Mouse (Mus musculus): Measurements from ENCODE around the gene Ank2. TPM values are rescaled to one million over a fixed set of nuclear protein-coding genes. Genes with fewer than 3 reads are reported as not detected.

Ank2 gene
- total and polyA plus RNA-seq, 3 experiments: 18.9 to 95.5 (median 57.8) TPM

GRCm38 (mm10) chr3:126995970-126996369 is 503.2 kb downstream of the Ank2 start:
- no peak overlapping the region for H3K4me3 ChIP-seq (ENCODE audit: low read depth, low read length)
- H3K27me3 ChIP-seq (ENCODE audit: insufficient read depth, low read length): no peaks in the 10 kb centered on the region
- ATAC-seq (ENCODE audit: extremely low read depth, insufficient number of reproducible peaks, low FRiP score, poor library complexity, severe bottlenecking) (no peak; the same call in 1 of the 2 replicates), DNase-seq (ENCODE audit: low spot score) (no peak)
- no peaks in the 10 kb centered on the region for H3K4me1 ChIP-seq (ENCODE audit: insufficient read depth, low read depth, low read length)
- H3K36me3 ChIP-seq (replicated peaks): peaks cover 30% of the 10 kb centered on the region
- TF ChIP-seq GATA1 (IDR thresholded peaks at IDR 0.05; ENCODE audit: borderline replicate concordance, low read length) (no peak), TAL1 (conservative IDR thresholded peaks at IDR 0.05; ENCODE audit: low read depth, low read length) (no peak), CTCF (IDR thresholded peaks at IDR 0.05; ENCODE audit: low read depth, low read length) (no peak), POLR2AphosphoS5 (IDR thresholded peaks at IDR 0.05; ENCODE audit: insufficient replicate concordance, low read depth, low read length) (no peak), GATA2 (IDR thresholded peaks at IDR 0.05; ENCODE audit: borderline replicate concordance, low read depth, low read length) (no peak)
- no peaks in the 10 kb centered on the region for H3K9me3 ChIP-seq (replicated peaks)

- ATAC-seq (ENCODE audit: extremely low read depth, insufficient number of reproducible peaks, low FRiP score, poor library complexity, severe bottlenecking) (no peak), DNase-seq (ENCODE audit: low spot score) (no peak)
- peaks cover 32% of the 10 kb centered on the region for H3K36me3 ChIP-seq (replicated peaks)
- H3K27me3 ChIP-seq (ENCODE audit: insufficient read depth, low read length): no peaks in the 10 kb centered on the region
- H3K4me1 ChIP-seq (ENCODE audit: insufficient read depth, low read depth, low read length): no peaks in the 10 kb centered on the region
- no peak for TF ChIP-seq CTCF (IDR thresholded peaks at IDR 0.05; ENCODE audit: low read depth, low read length)
- no peak for TF ChIP-seq TAL1 (conservative IDR thresholded peaks at IDR 0.05; ENCODE audit: low read depth, low read length)
- no peak for TF ChIP-seq POLR2AphosphoS5 (IDR thresholded peaks at IDR 0.05; ENCODE audit: insufficient replicate concordance, low read depth, low read length)
- no peak for TF ChIP-seq GATA2 (IDR thresholded peaks at IDR 0.05; ENCODE audit: borderline replicate concordance, low read depth, low read length)
- TF ChIP-seq GATA1 (IDR thresholded peaks at IDR 0.05; ENCODE audit: borderline replicate concordance, low read length): no peak
- H3K4me3 ChIP-seq (ENCODE audit: low read depth, low read length): no peak overlapping the region
- H3K9me3 ChIP-seq (replicated peaks): no peaks in the 10 kb centered on the region
Observed at GRCm38 (mm10) chr3:126994149-126994548, 505.0 kb downstream of the Ank2 start.

GRCm38 (mm10) chr3:126989936-126990335 is 509.2 kb downstream of the Ank2 start:
- TF ChIP-seq GATA1 (IDR thresholded peaks at IDR 0.05; ENCODE audit: borderline replicate concordance, low read length) (no peak), POLR2AphosphoS5 (IDR thresholded peaks at IDR 0.05; ENCODE audit: insufficient replicate concordance, low read depth, low read length) (no peak), GATA2 (IDR thresholded peaks at IDR 0.05; ENCODE audit: borderline replicate concordance, low read depth, low read length) (no peak), TAL1 (conservative IDR thresholded peaks at IDR 0.05; ENCODE audit: low read depth, low read length) (no peak), CTCF (IDR thresholded peaks at IDR 0.05; ENCODE audit: low read depth, low read length) (no peak)

GRCm38 (mm10) chr3:126986687-126987086 is 512.5 kb downstream of the Ank2 start:
- H3K9me3 ChIP-seq (replicated peaks): no peaks in the 10 kb centered on the region
- DNase-seq (ENCODE audit: low spot score): no peak
- H3K27me3 ChIP-seq (ENCODE audit: insufficient read depth, low read length): no peaks in the 10 kb centered on the region
- no peak for TF ChIP-seq TAL1 (conservative IDR thresholded peaks at IDR 0.05; ENCODE audit: low read depth, low read length)
- no peak for TF ChIP-seq CTCF (IDR thresholded peaks at IDR 0.05; ENCODE audit: low read depth, low read length)
- no peak for TF ChIP-seq POLR2AphosphoS5 (IDR thresholded peaks at IDR 0.05; ENCODE audit: insufficient replicate concordance, low read depth, low read length)
- TF ChIP-seq GATA1 (IDR thresholded peaks at IDR 0.05; ENCODE audit: borderline replicate concordance, low read length): no peak
- peaks cover 8% of the 10 kb centered on the region for H3K36me3 ChIP-seq (replicated peaks)
- H3K4me1 ChIP-seq (ENCODE audit: insufficient read depth, low read depth, low read length): no peaks in the 10 kb centered on the region
- H3K4me3 ChIP-seq (ENCODE audit: low read depth, low read length): no peak overlapping the region
- ATAC-seq (ENCODE audit: extremely low read depth, insufficient number of reproducible peaks, low FRiP score, poor library complexity, severe bottlenecking): no peak

More at GRCm38 (mm10) chr3:126989936-126990335, 509.2 kb downstream of the Ank2 start:
- no peaks in the 10 kb centered on the region for H3K9me3 ChIP-seq (replicated peaks)
- ATAC-seq (ENCODE audit: extremely low read depth, insufficient number of reproducible peaks, low FRiP score, poor library complexity, severe bottlenecking): no peak
- H3K27me3 ChIP-seq (ENCODE audit: insufficient read depth, low read length): no peaks in the 10 kb centered on the region
- no peak for DNase-seq (ENCODE audit: low spot score)
- H3K4me3 ChIP-seq (ENCODE audit: low read depth, low read length): no peak overlapping the region
- H3K4me1 ChIP-seq (ENCODE audit: insufficient read depth, low read depth, low read length): no peaks in the 10 kb centered on the region
- peaks cover 9% of the 10 kb centered on the region for H3K36me3 ChIP-seq (replicated peaks)

- Histone ChIP-seq H3K4me3 (ENCODE audit: low read depth, low read length) (no peak overlapping the region), H3K27me3 (ENCODE audit: insufficient read depth, low read length) (no peaks in the 10 kb centered on the region), H3K36me3 (replicated peaks) (peaks cover 24% of the 10 kb centered on the region), H3K9me3 (replicated peaks) (no peaks in the 10 kb centered on the region), H3K4me1 (ENCODE audit: insufficient read depth, low read depth, low read length) (no peaks in the 10 kb centered on the region)
- ATAC-seq (ENCODE audit: extremely low read depth, insufficient number of reproducible peaks, low FRiP score, poor library complexity, severe bottlenecking): no peak
- no peak for TF ChIP-seq POLR2AphosphoS5 (IDR thresholded peaks at IDR 0.05; ENCODE audit: insufficient replicate concordance, low read depth, low read length)
- no peak for TF ChIP-seq GATA2 (IDR thresholded peaks at IDR 0.05; ENCODE audit: borderline replicate concordance, low read depth, low read length)
- TF ChIP-seq CTCF (IDR thresholded peaks at IDR 0.05; ENCODE audit: low read depth, low read length): no peak
- no peak for TF ChIP-seq GATA1 (IDR thresholded peaks at IDR 0.05; ENCODE audit: borderline replicate concordance, low read length)
- no peak for TF ChIP-seq TAL1 (conservative IDR thresholded peaks at IDR 0.05; ENCODE audit: low read depth, low read length)
- no peak for DNase-seq (ENCODE audit: low spot score)
Observed at GRCm38 (mm10) chr3:126982814-126983213, 516.3 kb downstream of the Ank2 start.

GRCm38 (mm10) chr3:126981163-126981562 is 518.0 kb downstream of the Ank2 start:
- Histone ChIP-seq H3K4me3 (ENCODE audit: low read depth, low read length) (no peak overlapping the region), H3K4me1 (ENCODE audit: insufficient read depth, low read depth, low read length) (no peaks in the 10 kb centered on the region), H3K27me3 (ENCODE audit: insufficient read depth, low read length) (no peaks in the 10 kb centered on the region), H3K9me3 (replicated peaks) (no peaks in the 10 kb centered on the region), H3K36me3 (replicated peaks) (peaks cover 33% of the 10 kb centered on the region)
- ATAC-seq (ENCODE audit: extremely low read depth, insufficient number of reproducible peaks, low FRiP score, poor library complexity, severe bottlenecking) (no peak), DNase-seq (ENCODE audit: low spot score) (no peak)
- no peak for TF ChIP-seq CTCF (IDR thresholded peaks at IDR 0.05; ENCODE audit: low read depth, low read length)
- TF ChIP-seq POLR2AphosphoS5 (IDR thresholded peaks at IDR 0.05; ENCODE audit: insufficient replicate concordance, low read depth, low read length): no peak
- TF ChIP-seq TAL1 (conservative IDR thresholded peaks at IDR 0.05; ENCODE audit: low read depth, low read length): no peak
- TF ChIP-seq GATA1 (IDR thresholded peaks at IDR 0.05; ENCODE audit: borderline replicate concordance, low read length): no peak
- TF ChIP-seq GATA2 (IDR thresholded peaks at IDR 0.05; ENCODE audit: borderline replicate concordance, low read depth, low read length): no peak

Measured in G1E (cell line).